Mouse (Mus musculus): Measurements from ENCODE around the gene Taf11.

DNA sequence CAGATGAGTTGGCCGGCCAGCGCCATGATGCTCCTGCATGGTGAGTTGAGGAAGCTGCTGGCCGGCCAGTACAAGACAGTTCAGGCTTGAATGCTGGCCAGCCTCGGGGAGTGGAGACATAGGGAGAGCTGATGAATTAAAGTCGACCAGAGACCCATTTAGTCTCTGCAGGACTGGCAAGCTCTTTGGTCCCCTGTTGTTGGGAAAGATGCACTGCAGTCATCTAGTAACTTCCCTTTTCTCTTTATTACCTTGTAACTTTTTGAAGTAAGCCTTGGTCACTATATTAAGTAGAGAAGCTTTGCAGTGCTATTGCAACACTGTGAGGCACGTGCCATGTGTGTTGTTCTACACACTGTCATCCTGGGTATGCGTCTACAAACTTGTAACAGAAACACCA is 15.9 kb upstream of the Taf11 start:
- TF ChIP-seq CTCF (IDR thresholded peaks at IDR 0.05; ENCODE audit: extremely low read depth, insufficient read length, insufficient replicate concordance, low read depth, low read length) (no peak), POLR2A (IDR thresholded peaks at IDR 0.05; ENCODE audit: low read depth, low read length) (no peak)
